ENCODE assay signal across 7 mouse cellular contexts in the genomic region with DNA sequence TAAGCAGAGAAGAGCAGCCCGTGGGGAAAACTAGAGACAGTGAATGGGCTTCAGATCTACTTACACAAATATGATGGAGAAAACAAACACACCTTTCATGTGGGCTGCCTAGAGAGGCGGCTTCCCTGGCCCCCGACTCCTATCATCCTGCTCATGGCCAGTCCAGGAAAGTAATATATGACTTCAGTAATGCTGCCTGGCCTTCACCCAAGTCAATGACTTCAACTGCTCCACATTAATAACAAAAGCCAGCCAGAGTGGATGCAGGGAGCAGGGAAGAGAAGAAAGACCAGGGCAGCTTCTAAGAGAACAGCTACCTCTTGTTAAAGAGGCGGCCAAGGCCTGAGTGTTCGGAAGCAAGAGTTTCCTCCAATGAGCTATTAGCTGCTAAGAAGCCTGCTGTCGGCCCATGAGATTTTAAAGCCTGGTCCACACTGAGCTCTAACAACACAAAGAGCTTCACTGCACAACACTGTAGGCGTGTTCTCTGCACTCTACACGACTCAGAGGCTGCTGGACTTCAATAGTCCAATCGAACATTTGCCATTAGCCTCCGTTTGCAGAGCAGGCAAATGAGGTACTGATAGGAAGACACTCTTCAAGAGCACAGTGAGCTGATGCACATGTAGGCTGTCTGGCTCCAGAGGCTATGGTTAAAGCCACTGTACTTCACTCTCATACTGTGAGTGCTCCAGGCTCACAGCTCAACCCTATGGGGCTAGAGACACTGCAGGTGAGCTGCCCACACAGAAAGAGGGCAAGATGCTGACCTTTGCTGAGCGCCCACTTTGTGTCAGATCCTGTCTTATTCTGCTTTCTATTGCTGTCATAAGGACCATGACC. TPM values are rescaled to one million over a fixed set of nuclear protein-coding genes. Genes with fewer than 3 reads are reported as not detected.
DNase-seq lines count a peak whose midpoint lies in the region; ATAC-seq lines count a peak whose summit lies in the region.

No protein-coding gene starts in this region.

- no peaks in the 10 kb centered on the region for H3K27me3 ChIP-seq in lung, embryonic 15.5 days
- H3K27me3 ChIP-seq in embryonic facial prominence, embryonic 14.5 days (replicated peaks; ENCODE audit: control insufficient read depth, insufficient read depth, low read length) = no peaks in the 10 kb centered on the region
- H3K27me3 ChIP-seq in intestine, embryonic 14.5 days (replicated peaks; ENCODE audit: control insufficient read depth, insufficient read depth, low read length) = no peaks in the 10 kb centered on the region
- H3K27me3 ChIP-seq in stomach, embryonic 14.5 days (ENCODE audit: control insufficient read depth, insufficient read depth, low read length) = no peaks in the 10 kb centered on the region

- no peak overlapping the region for H3K4me2 ChIP-seq in lung, embryonic 15.5 days
- peak overlapping the region; percentile 1; the same call in 1 of the 2 replicates for H3K4me2 ChIP-seq in embryonic facial prominence, embryonic 14.5 days (ENCODE audit: low read depth, low read length)
- H3K4me2 ChIP-seq in intestine, embryonic 14.5 days (ENCODE audit: low read length) = no peak overlapping the region; the same call in 1 of the 2 replicates
- H3K4me2 ChIP-seq in stomach, embryonic 14.5 days (replicated peaks; ENCODE audit: low read depth, low read length) = no peak overlapping the region

- H3K4me3 ChIP-seq in lung, embryonic 15.5 days = no peak overlapping the region
- no peak overlapping the region for H3K4me3 ChIP-seq in embryonic facial prominence, embryonic 14.5 days (ENCODE audit: low read depth, low read length)
- H3K4me3 ChIP-seq in intestine, embryonic 14.5 days (ENCODE audit: low read depth, low read length) = no peak overlapping the region
- H3K4me3 ChIP-seq in stomach, embryonic 14.5 days (ENCODE audit: low read depth, low read length) = no peak overlapping the region

- peak overlapping the region; percentile 6; the same call in 1 of the 2 replicates for H3K27ac ChIP-seq in lung, embryonic 15.5 days
- peak overlapping the region; percentile 70 for H3K27ac ChIP-seq in embryonic facial prominence, embryonic 14.5 days (replicated peaks; ENCODE audit: low read depth, low read length)
- peak overlapping the region; percentile 55 for H3K27ac ChIP-seq in intestine, embryonic 14.5 days (ENCODE audit: low read depth)
- H3K27ac ChIP-seq in stomach, embryonic 14.5 days (ENCODE audit: low read length) = peak overlapping the region; percentile 63; the same call in 1 of the 2 replicates

- WGBS in lung, embryonic 15.5 days = 41% methylated on average over 11 of the region's 11 CpGs
- WGBS in embryonic facial prominence, embryonic 14.5 days = 59% methylated on average over 11 of the region's 11 CpGs
- 47% methylated on average over 11 of the region's 11 CpGs for WGBS in intestine, embryonic 14.5 days
- WGBS in stomach, embryonic 14.5 days = 35% methylated on average over 11 of the region's 11 CpGs

- peak; percentile 44; the same call in 1 of the 2 replicates for ATAC-seq in lung, embryonic 15.5 days (ENCODE audit: borderline replicate concordance, extremely low read depth, low FRiP score, low TSS enrichment)
- peak; percentile 48; the same call in 1 of the 2 replicates for ATAC-seq in embryonic facial prominence, embryonic 14.5 days (ENCODE audit: low read depth)
- ATAC-seq in intestine, embryonic 14.5 days (replicated peaks; ENCODE audit: low FRiP score, low TSS enrichment, low read depth) = peak; percentile 57; the same call in 1 of the 2 replicates
- ATAC-seq in stomach, embryonic 14.5 days (ENCODE audit: insufficient number of reproducible peaks, insufficient read depth, low FRiP score, low read depth) = peak; percentile 71
- ATAC-seq in megakaryocyte, adult 5-6 weeks (ENCODE audit: poor library complexity, severe bottlenecking) = no peak

- H3K9ac ChIP-seq in lung, embryonic 15.5 days = no peak overlapping the region
- H3K9ac ChIP-seq in embryonic facial prominence, embryonic 14.5 days (ENCODE audit: low read depth, low read length) = peak overlapping the region; percentile 25; the same call in 1 of the 2 replicates
- no peak overlapping the region for H3K9ac ChIP-seq in intestine, embryonic 14.5 days (ENCODE audit: low read length)
- no peak overlapping the region for H3K9ac ChIP-seq in stomach, embryonic 14.5 days (replicated peaks; ENCODE audit: low read depth, low read length)

- H3K36me3 ChIP-seq in lung, embryonic 15.5 days = no peaks in the 10 kb centered on the region
- H3K36me3 ChIP-seq in embryonic facial prominence, embryonic 14.5 days (ENCODE audit: control insufficient read depth, insufficient read depth, low read length) = no peaks in the 10 kb centered on the region
- no peaks in the 10 kb centered on the region for H3K36me3 ChIP-seq in intestine, embryonic 14.5 days (ENCODE audit: control insufficient read depth, insufficient read depth, low read length)
- no peaks in the 10 kb centered on the region for H3K36me3 ChIP-seq in stomach, embryonic 14.5 days (ENCODE audit: control insufficient read depth, insufficient read depth, low read length)

- H3K9me3 ChIP-seq in lung, embryonic 15.5 days = no peaks in the 10 kb centered on the region
- H3K9me3 ChIP-seq in embryonic facial prominence, embryonic 14.5 days (ENCODE audit: control insufficient read depth, low read length) = no peaks in the 10 kb centered on the region
- H3K9me3 ChIP-seq in intestine, embryonic 14.5 days (ENCODE audit: control insufficient read depth, low read length) = no peaks in the 10 kb centered on the region
- H3K9me3 ChIP-seq in stomach, embryonic 14.5 days (ENCODE audit: control insufficient read depth, low read depth, low read length) = no peaks in the 10 kb centered on the region

- DNase-seq in lung, postnatal 25 days (ENCODE audit: low spot score) = no peak
- DNase-seq in embryonic facial prominence, embryonic 14.5 days (ENCODE audit: low spot score) = peak; percentile 59
- DNase-seq in intestine, embryonic 14.5 days (ENCODE audit: low spot score) = no peak
- no peak for DNase-seq in B cell, adult 2 months

- peaks cover 25% of the 10 kb centered on the region for H3K4me1 ChIP-seq in lung, embryonic 15.5 days
- H3K4me1 ChIP-seq in embryonic facial prominence, embryonic 14.5 days (ENCODE audit: control insufficient read depth, insufficient read depth, low read length) = peaks cover 41% of the 10 kb centered on the region
- peaks cover 18% of the 10 kb centered on the region for H3K4me1 ChIP-seq in intestine, embryonic 14.5 days (replicated peaks; ENCODE audit: control insufficient read depth, insufficient read depth, low read length)
- peaks cover 19% of the 10 kb centered on the region for H3K4me1 ChIP-seq in stomach, embryonic 14.5 days (ENCODE audit: control insufficient read depth, insufficient read depth, low read length)

RNA-seq across cellular contexts. Expression of a gene that starts 49.4 kb away (rescaled TPM):
- polyA plus RNA-seq in lung, embryonic 15.5 days (2015; fragmentation: Nextera tagmentation; extraction: Ambion mirVana) = 20.2 and 22.2 TPM in 2 replicates
- 30.3 and 34.8 TPM in 2 replicates for polyA plus RNA-seq in embryonic facial prominence, embryonic 14.5 days (2014; fragmentation: Nextera tagmentation; extraction: Ambion mirVana)
- polyA plus RNA-seq in intestine, embryonic 14.5 days (2014; fragmentation: Nextera tagmentation; extraction: Ambion mirVana) = 23.1 and 23.9 TPM in 2 replicates
- polyA plus RNA-seq in stomach, embryonic 14.5 days (2014; fragmentation: Nextera tagmentation; extraction: Ambion mirVana) = 25.6 and 27.7 TPM in 2 replicates
- total RNA-seq in megakaryocyte, adult 5-6 weeks (2015) = 3.7 and 7.6 TPM in 2 replicates
- 1.4 and 1.7 TPM in 2 replicates for total RNA-seq in megakaryocyte, adult 5-6 weeks (2017)

Comparison
In these comparisons a context has a peak if more than half of its experiments do, and no peak if none do; other contexts are left out.
1. H3K27ac ChIP-seq: peak in every context shown above with its lines; median percentile 70 in embryonic facial prominence, embryonic 14.5 days; 63 in stomach, embryonic 14.5 days; 55 in intestine, embryonic 14.5 days; 6 in lung, embryonic 15.5 days.